Mouse (Mus musculus): ENCODE measurements around the gene Runx2. TPM values are rescaled to one million over a fixed set of nuclear protein-coding genes. Genes with fewer than 3 reads are reported as not detected.

The Runx2 gene
- polyA plus RNA-seq, 1 experiment, result 2.1 TPM

DNA sequence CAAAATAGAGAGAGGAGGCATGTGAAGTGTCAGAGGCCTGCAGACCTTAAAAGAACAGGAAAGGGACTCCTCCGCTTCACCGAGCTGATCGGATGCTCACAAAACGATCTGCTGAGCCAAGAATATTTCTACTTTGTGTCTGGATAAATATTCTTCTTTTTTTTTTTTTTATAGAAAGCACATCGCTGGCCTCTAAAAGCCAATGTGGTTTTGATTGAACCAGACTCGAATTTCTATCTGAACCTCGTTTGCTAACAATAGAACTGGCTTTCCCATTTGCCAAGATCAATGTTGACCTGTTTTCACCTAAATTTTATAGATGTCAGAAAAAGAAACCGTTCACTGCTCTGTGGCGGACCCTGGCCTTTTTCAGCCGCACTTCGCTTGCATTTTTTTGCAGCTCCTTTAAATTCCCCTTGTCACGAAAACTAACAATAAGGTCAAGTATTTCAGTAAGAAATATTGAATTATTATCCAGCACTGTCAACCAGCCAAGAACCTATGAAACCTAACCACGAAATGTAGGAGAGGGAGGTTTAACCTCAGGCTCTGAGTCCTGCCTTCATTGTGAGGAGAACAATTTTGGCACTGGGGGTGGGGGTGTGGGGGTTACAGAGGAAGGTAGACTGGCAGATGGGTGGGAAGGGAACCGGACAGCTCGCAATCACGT lies 222.4 kb downstream of the Runx2 start:
- no peaks in the 10 kb centered on the region for H3K36me3 ChIP-seq (replicated peaks; ENCODE audit: low read length)
- H3K9me3 ChIP-seq, result no peaks in the 10 kb centered on the region
- no peak for TF ChIP-seq GATA1 (IDR thresholded peaks at IDR 0.05; ENCODE audit: borderline replicate concordance, low read length)
- H3K4me1 ChIP-seq, result no peaks in the 10 kb centered on the region
- no peak overlapping the region for H3K4me3 ChIP-seq (replicated peaks)
- peaks cover 17% of the 10 kb centered on the region for H3K27me3 ChIP-seq (replicated peaks)

DNA sequence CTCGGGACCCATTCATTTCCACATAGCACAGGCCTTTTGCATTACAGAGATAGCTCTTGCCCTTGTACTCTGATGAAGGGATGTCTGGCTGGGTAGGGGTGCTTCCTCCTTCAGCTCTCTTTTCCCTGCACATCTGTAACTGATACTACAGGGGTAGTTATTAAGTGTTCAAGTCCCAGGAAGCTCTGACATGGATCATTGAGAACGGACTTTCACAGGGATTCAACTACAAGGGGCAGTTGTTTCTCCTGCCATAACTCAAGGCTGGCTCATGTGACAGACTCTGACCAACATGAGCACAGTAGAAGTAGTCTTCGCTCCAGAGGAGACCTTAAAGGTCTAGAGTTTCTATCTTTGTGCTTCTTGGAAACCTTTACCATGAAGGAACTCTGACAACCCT lies 226.1 kb downstream of the Runx2 start:
- peaks cover 12% of the 10 kb centered on the region for H3K27me3 ChIP-seq (replicated peaks)
- H3K36me3 ChIP-seq (replicated peaks; ENCODE audit: low read length), result no peaks in the 10 kb centered on the region
- no peaks in the 10 kb centered on the region for H3K4me1 ChIP-seq
- H3K4me3 ChIP-seq (replicated peaks), result no peak overlapping the region
- H3K9me3 ChIP-seq, result no peaks in the 10 kb centered on the region
- TF ChIP-seq GATA1 (IDR thresholded peaks at IDR 0.05; ENCODE audit: borderline replicate concordance, low read length) (no peak), FLI1 (IDR thresholded peaks at IDR 0.05; ENCODE audit: low read length) (no peak)

DNA sequence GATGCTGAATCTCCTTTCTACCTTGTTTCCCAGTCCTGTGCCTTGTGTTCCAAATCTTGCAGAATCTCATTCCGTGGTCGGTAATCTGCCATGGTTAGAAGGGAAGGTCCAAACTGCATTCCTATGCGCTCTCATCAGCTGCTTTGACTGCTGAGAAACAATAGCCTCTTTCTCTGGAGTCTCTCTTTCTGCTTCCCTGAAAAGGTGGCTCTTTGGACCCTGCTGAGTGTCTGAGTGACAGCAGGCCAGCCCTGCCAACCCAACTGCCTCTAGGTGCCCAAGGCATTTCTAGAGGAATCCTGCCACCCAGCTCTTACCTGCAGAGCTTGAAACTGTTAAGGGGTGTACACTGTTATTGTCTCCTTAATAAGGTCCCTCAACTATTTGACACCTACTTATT lies 226.6 kb downstream of the Runx2 start:
- Histone ChIP-seq H3K4me3 (replicated peaks) (no peak overlapping the region), H3K4me1 (no peaks in the 10 kb centered on the region), H3K27me3 (replicated peaks) (peaks cover 11% of the 10 kb centered on the region), H3K36me3 (replicated peaks; ENCODE audit: low read length) (no peaks in the 10 kb centered on the region), H3K9me3 (no peaks in the 10 kb centered on the region; the same call in 1 of the 2 replicates)
- TF ChIP-seq GATA1 (IDR thresholded peaks at IDR 0.05; ENCODE audit: borderline replicate concordance, low read length), result no peak
- TF ChIP-seq FLI1 (IDR thresholded peaks at IDR 0.05; ENCODE audit: low read length), result no peak

GRCm38 (mm10) chr17:44586196-44586595 lies 228.4 kb downstream of the Runx2 start:
- H3K27me3 ChIP-seq (replicated peaks), result peaks cover 9% of the 10 kb centered on the region
- H3K4me1 ChIP-seq, result no peaks in the 10 kb centered on the region
- no peak overlapping the region for H3K4me3 ChIP-seq (replicated peaks)
- TF ChIP-seq FLI1 (IDR thresholded peaks at IDR 0.05; ENCODE audit: low read length), result no peak
- TF ChIP-seq GATA1 (IDR thresholded peaks at IDR 0.05; ENCODE audit: borderline replicate concordance, low read length), result no peak
- H3K9me3 ChIP-seq, result no peaks in the 10 kb centered on the region; the same call in 1 of the 2 replicates
- no peaks in the 10 kb centered on the region for H3K36me3 ChIP-seq (replicated peaks; ENCODE audit: low read length)

DNA sequence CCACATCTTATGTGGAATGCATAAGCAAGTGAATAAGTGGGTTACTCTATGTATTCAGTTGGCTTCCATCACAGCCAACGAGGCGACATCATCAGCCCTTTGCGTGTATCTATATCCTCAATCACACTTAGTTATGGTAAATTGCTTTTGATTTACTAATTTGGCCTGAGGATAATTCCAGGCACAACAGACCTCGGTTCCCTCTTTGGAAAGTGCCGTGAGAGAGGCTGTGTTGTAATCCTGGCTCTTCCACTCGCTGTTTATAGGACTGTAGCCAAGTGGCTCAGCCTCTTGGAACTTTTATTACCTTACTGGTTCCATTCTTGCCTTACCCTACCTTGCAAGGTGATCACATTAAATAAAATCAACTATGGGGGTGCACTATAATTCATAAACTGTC lies 229.8 kb downstream of the Runx2 start:
- peaks cover 14% of the 10 kb centered on the region for H3K27me3 ChIP-seq (replicated peaks)

DNA sequence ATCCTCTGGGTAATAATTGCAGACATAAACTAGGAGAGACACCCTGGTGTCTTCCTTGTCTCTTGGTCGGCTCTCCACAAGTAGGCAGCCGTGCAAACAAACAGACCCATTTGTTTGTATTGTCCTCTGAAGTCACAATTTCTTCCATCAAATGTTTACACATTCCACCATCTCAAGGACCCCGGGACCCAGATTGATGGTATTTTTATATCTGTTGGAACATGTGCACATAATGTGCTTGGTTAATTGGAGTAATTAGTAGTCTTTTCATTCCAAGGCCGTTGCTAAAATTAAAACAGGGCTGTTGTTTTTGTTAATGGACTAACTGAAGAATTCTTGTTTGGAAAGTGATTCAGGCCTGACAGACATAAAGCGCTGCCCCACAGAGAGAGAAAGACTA lies 236.8 kb downstream of the Runx2 start:
- Histone ChIP-seq H3K27me3 (replicated peaks) (peaks cover 12% of the 10 kb centered on the region), H3K36me3 (replicated peaks; ENCODE audit: low read length) (no peaks in the 10 kb centered on the region), H3K4me1 (peaks cover 3% of the 10 kb centered on the region; the same call in 1 of the 2 replicates), H3K9me3 (no peaks in the 10 kb centered on the region), H3K4me3 (replicated peaks) (no peak overlapping the region)
- TF ChIP-seq FLI1 (IDR thresholded peaks at IDR 0.05; ENCODE audit: low read length) (no peak), GATA1 (IDR thresholded peaks at IDR 0.05; ENCODE audit: borderline replicate concordance, low read length) (no peak)

More for the DNA sequence above, 229.8 kb downstream of the Runx2 start:
- Histone ChIP-seq H3K36me3 (replicated peaks; ENCODE audit: low read length) (no peaks in the 10 kb centered on the region), H3K9me3 (no peaks in the 10 kb centered on the region; the same call in 1 of the 2 replicates), H3K4me1 (no peaks in the 10 kb centered on the region), H3K4me3 (replicated peaks) (no peak overlapping the region)
- no peak for TF ChIP-seq GATA1 (IDR thresholded peaks at IDR 0.05; ENCODE audit: borderline replicate concordance, low read length)
- no peak for TF ChIP-seq FLI1 (IDR thresholded peaks at IDR 0.05; ENCODE audit: low read length)

DNA sequence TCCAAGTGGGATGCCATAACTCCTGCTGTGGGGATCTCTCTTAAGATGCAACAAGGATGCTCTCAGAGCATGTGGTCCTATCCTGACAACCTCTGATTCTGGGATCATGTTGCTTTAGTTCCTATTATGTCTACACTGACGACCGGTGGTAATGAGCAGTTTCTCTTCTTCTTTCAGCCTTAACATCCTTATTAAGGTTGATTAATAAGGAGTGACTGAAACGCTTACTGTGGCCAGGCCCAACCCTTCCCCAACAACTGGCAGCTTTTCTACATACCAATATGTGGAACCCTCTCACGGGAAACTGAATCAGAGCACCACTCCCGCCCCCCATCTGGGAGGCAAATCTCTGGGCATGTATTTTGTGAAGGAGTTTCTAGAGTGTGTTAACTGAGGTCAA lies 243.7 kb downstream of the Runx2 start:
- TF ChIP-seq FLI1 (IDR thresholded peaks at IDR 0.05; ENCODE audit: low read length) (no peak), GATA1 (IDR thresholded peaks at IDR 0.05; ENCODE audit: borderline replicate concordance, low read length) (no peak)
- no peaks in the 10 kb centered on the region for H3K9me3 ChIP-seq
- H3K27me3 ChIP-seq (replicated peaks), result peaks cover 16% of the 10 kb centered on the region
- H3K4me1 ChIP-seq, result peaks cover under 1% of the 10 kb centered on the region; the same call in 1 of the 2 replicates
- no peak overlapping the region for H3K4me3 ChIP-seq (replicated peaks)
- H3K36me3 ChIP-seq (replicated peaks; ENCODE audit: low read length), result no peaks in the 10 kb centered on the region

GRCm38 (mm10) chr17:44569020-44569621 lies 245.5 kb downstream of the Runx2 start:
- no peaks in the 10 kb centered on the region for H3K9me3 ChIP-seq
- no peak overlapping the region for H3K4me3 ChIP-seq (replicated peaks)

GRCm38 (mm10) chr17:44566992-44567391 lies 247.6 kb downstream of the Runx2 start:
- TF ChIP-seq GATA1 (IDR thresholded peaks at IDR 0.05; ENCODE audit: borderline replicate concordance, low read length) (no peak), FLI1 (IDR thresholded peaks at IDR 0.05; ENCODE audit: low read length) (no peak)
- Histone ChIP-seq H3K9me3 (no peaks in the 10 kb centered on the region), H3K27me3 (replicated peaks) (peaks cover 26% of the 10 kb centered on the region), H3K4me1 (no peaks in the 10 kb centered on the region), H3K36me3 (replicated peaks; ENCODE audit: low read length) (no peaks in the 10 kb centered on the region), H3K4me3 (replicated peaks) (no peak overlapping the region)

More at GRCm38 (mm10) chr17:44569020-44569621, 245.5 kb downstream of the Runx2 start:
- TF ChIP-seq FLI1 (IDR thresholded peaks at IDR 0.05; ENCODE audit: low read length) (no peak), GATA1 (IDR thresholded peaks at IDR 0.05; ENCODE audit: borderline replicate concordance, low read length) (no peak)
- Histone ChIP-seq H3K27me3 (replicated peaks) (peaks cover 16% of the 10 kb centered on the region), H3K4me1 (no peaks in the 10 kb centered on the region), H3K36me3 (replicated peaks; ENCODE audit: low read length) (no peaks in the 10 kb centered on the region)

GRCm38 (mm10) chr17:44565884-44566515 lies 248.6 kb downstream of the Runx2 start:
- Histone ChIP-seq H3K4me3 (replicated peaks) (no peak overlapping the region), H3K4me1 (no peaks in the 10 kb centered on the region), H3K36me3 (replicated peaks; ENCODE audit: low read length) (no peaks in the 10 kb centered on the region), H3K9me3 (no peaks in the 10 kb centered on the region; the same call in 1 of the 2 replicates), H3K27me3 (replicated peaks) (peaks cover 28% of the 10 kb centered on the region)
- TF ChIP-seq GATA1 (IDR thresholded peaks at IDR 0.05; ENCODE audit: borderline replicate concordance, low read length), result no peak
- no peak for TF ChIP-seq FLI1 (IDR thresholded peaks at IDR 0.05; ENCODE audit: low read length)
